Mouse (Mus musculus) spleen, adult 2 months (tissue): Measurements from ENCODE around the gene Nfib. TPM values are rescaled to one million over a fixed set of nuclear protein-coding genes. Genes with fewer than 3 reads are reported as not detected.

Source experiments
- DNase-seq, 2 experiments: peaks; one replicate each; pipeline versions ENCODE4 v3.0.0 to v3.0.0-alpha.2; 2012 to 2021; ENCODE audit warnings: low spot score in 2 of 2, low read depth in 1 of 2
- H3K27ac ChIP-seq: fragments of 200-500 bp; 2 replicates; pipeline ENCODE4 v1.5.1; 2012; ENCODE audit warnings: low read length, inconsistent platforms; ENCODE audit not compliant: insufficient read depth
- H3K27me3 ChIP-seq: fragments of 200-500 bp; 2 replicates; pipeline ENCODE4 v1.6.1; 2012; ENCODE audit warnings: mild to moderate bottlenecking, moderate library complexity, low read length, inconsistent platforms; ENCODE audit not compliant: control insufficient read depth, insufficient read depth
- H3K36me3 ChIP-seq: fragments of 200-500 bp; 2 replicates; pipeline ENCODE4 v1.6.1; 2012; ENCODE audit warnings: mild to moderate bottlenecking, low read length, inconsistent platforms; ENCODE audit not compliant: control insufficient read depth, insufficient read depth
- H3K4me1 ChIP-seq: fragments of 200-500 bp; 2 replicates; pipeline ENCODE4 v1.6.1; 2011; ENCODE audit warnings: inconsistent platforms; ENCODE audit not compliant: control insufficient read depth, insufficient read depth, insufficient read length
- H3K4me3 ChIP-seq: fragments of 200-500 bp; 2 replicates; pipeline ENCODE4 v1.5.1; 2011; ENCODE audit warnings: mild to moderate bottlenecking, inconsistent platforms; ENCODE audit not compliant: insufficient read depth, insufficient read length; ENCODE audit errors: extremely low read depth
- CTCF ChIP-seq: fragments of 200-500 bp; IDR thresholded peaks from 2 replicates; pipeline ENCODE4 v1.5.1; 2011; ENCODE audit warnings: mild to moderate bottlenecking, inconsistent platforms; ENCODE audit not compliant: insufficient read depth, insufficient read length, insufficient replicate concordance; ENCODE audit errors: extremely low read depth
- POLR2A ChIP-seq: fragments of 200-500 bp; IDR thresholded peaks from 2 replicates; pipeline ENCODE4 v1.6.1; 2011; ENCODE audit warnings: low read depth, low read length, inconsistent platforms
- WGBS: fragments of 180-500 bp; shearing (Covaris S2); methylation state at CpG from one replicate; pipeline ENCODE4 v1.1.7; 2018; 5-methylcytosine and 5-hydroxymethylcytosine counted together
- polyA plus RNA-seq: library from polyadenylated mRNA; depleted of rRNA; stranded (reverse); fragments of >200 nt; gene quantifications from 2 replicates; pipeline ENCODE4 v1.2.3, GENCODE M21; 2012

Gene Nfib
- polyA plus RNA-seq, 1 experiment = 2.3 TPM

- no peaks in the 10 kb centered on the region for H3K4me1 ChIP-seq
- H3K27me3 ChIP-seq = no peaks in the 10 kb centered on the region
- H3K4me3 ChIP-seq = no peak overlapping the region
- WGBS = 90% methylated on average over 11 of the region's 11 CpGs
- TF ChIP-seq CTCF = no peak
- TF ChIP-seq POLR2A = no peak
- H3K36me3 ChIP-seq = no peaks in the 10 kb centered on the region
- no peak for DNase-seq
- no peak overlapping the region for H3K27ac ChIP-seq
Observed at GRCm38 (mm10) chr4:82635118-82635517, 70.4 kb downstream of the Nfib start.

- no peaks in the 10 kb centered on the region for H3K36me3 ChIP-seq
- H3K4me1 ChIP-seq = no peaks in the 10 kb centered on the region
- no peaks in the 10 kb centered on the region for H3K27me3 ChIP-seq
- 86% methylated on average over 7 of the region's 7 CpGs for WGBS
- no peak overlapping the region for H3K4me3 ChIP-seq
- no peak for TF ChIP-seq CTCF
- TF ChIP-seq POLR2A = no peak
- no peak overlapping the region for H3K27ac ChIP-seq
- no peak for DNase-seq
Observed at GRCm38 (mm10) chr4:82634365-82634764, 71.2 kb downstream of the Nfib start.

GRCm38 (mm10) chr4:82624285-82625045 lies 81.1 kb downstream of the Nfib start:
- H3K4me3 ChIP-seq = no peak overlapping the region
- H3K4me1 ChIP-seq = no peaks in the 10 kb centered on the region
- H3K27me3 ChIP-seq = no peaks in the 10 kb centered on the region
- no peak overlapping the region for H3K27ac ChIP-seq
- 34% methylated on average over 8 of the region's 8 CpGs for WGBS
- no peaks in the 10 kb centered on the region for H3K36me3 ChIP-seq
- DNase-seq = no peak
- TF ChIP-seq POLR2A (no peak), CTCF (no peak)

- WGBS = 49% methylated on average over 4 of the region's 4 CpGs
Observed at GRCm38 (mm10) chr4:82623835-82624234, 81.7 kb downstream of the Nfib start.

GRCm38 (mm10) chr4:82623081-82623538 lies 82.4 kb downstream of the Nfib start:
- Histone ChIP-seq H3K27me3 (no peaks in the 10 kb centered on the region), H3K4me3 (no peak overlapping the region), H3K27ac (no peak overlapping the region), H3K36me3 (no peaks in the 10 kb centered on the region), H3K4me1 (no peaks in the 10 kb centered on the region)
- TF ChIP-seq POLR2A (no peak), CTCF (no peak)
- no peak for DNase-seq
- WGBS = 41% methylated on average over 12 of the region's 12 CpGs

More at GRCm38 (mm10) chr4:82623835-82624234, 81.7 kb downstream of the Nfib start:
- DNase-seq = no peak
- no peaks in the 10 kb centered on the region for H3K27me3 ChIP-seq
- TF ChIP-seq CTCF (no peak), POLR2A (no peak)
- H3K36me3 ChIP-seq = no peaks in the 10 kb centered on the region
- H3K4me3 ChIP-seq = no peak overlapping the region
- H3K27ac ChIP-seq = no peak overlapping the region
- no peaks in the 10 kb centered on the region for H3K4me1 ChIP-seq

- H3K27me3 ChIP-seq = no peaks in the 10 kb centered on the region
- WGBS = 6% methylated on average over 3 of the region's 3 CpGs
- H3K36me3 ChIP-seq = no peaks in the 10 kb centered on the region
- H3K4me1 ChIP-seq = no peaks in the 10 kb centered on the region
- no peak overlapping the region for H3K4me3 ChIP-seq
- no peak for DNase-seq
- H3K27ac ChIP-seq = no peak overlapping the region
- TF ChIP-seq CTCF = no peak
Observed at GRCm38 (mm10) chr4:82622321-82622836, 83.2 kb downstream of the Nfib start.

GRCm38 (mm10) chr4:82619539-82619941 lies 86.0 kb downstream of the Nfib start:
- Histone ChIP-seq H3K4me1 (no peaks in the 10 kb centered on the region), H3K27ac (no peak overlapping the region), H3K4me3 (no peak overlapping the region), H3K36me3 (no peaks in the 10 kb centered on the region), H3K27me3 (no peaks in the 10 kb centered on the region)
- 32% methylated on average over 12 of the region's 12 CpGs for WGBS
- no peak for DNase-seq
- no peak for TF ChIP-seq CTCF
- no peak for TF ChIP-seq POLR2A
